In the genomic region with DNA sequence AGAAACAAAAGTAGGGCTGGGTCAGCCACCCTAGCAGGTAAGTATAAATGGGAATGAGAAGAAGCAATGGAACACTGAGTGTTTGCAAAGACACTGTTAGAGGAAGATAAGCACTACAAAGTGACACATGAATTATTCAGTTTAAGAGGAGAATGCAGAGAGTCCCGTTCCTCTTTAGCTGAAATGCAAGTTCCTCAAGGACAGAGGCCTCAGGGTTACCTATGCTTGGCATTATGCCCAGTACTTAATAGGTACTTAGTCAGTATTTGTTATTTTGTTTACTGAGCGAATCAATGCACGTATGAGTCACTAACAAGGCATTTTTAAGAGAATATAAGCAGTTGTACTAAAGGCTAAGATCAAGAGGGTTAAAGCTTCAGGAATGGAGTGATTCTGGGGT, we compare ENCODE assay signal across 22 mouse cellular contexts.
DNase-seq lines count a peak whose midpoint lies in the region; ATAC-seq and TF ChIP-seq lines count a peak whose summit lies in the region.
"Had no signal": no experiment of that assay in that cellular context is flagged by ENCODE, and none has a peak within 500 bp of the region (broad histone marks: within the 10 kb centered on the region; RNA-seq: fewer than 3 reads in every experiment).

No protein-coding gene starts in this region.

- no peak for TF ChIP-seq CTCF in lung, adult 2 months (IDR thresholded peaks at IDR 0.05; ENCODE audit: insufficient read depth, low read length)

- no peak overlapping the region for H3K4me3 ChIP-seq in embryonic facial prominence, embryonic 14.5 days (ENCODE audit: low read depth, low read length)
- H3K4me3 ChIP-seq in embryonic facial prominence, embryonic 10.5 days = no peak overlapping the region
- no peak overlapping the region for H3K4me3 ChIP-seq in lung, adult 2 months (replicated peaks; ENCODE audit: extremely low read depth, low read depth, low read length)
- H3K4me3 ChIP-seq: embryonic facial prominence, embryonic 13.5 days; forebrain, embryonic 13.5 days; forebrain, embryonic 15.5 days had no signal

- no peaks in the 10 kb centered on the region for H3K4me1 ChIP-seq in embryonic facial prominence, embryonic 14.5 days (ENCODE audit: control insufficient read depth, insufficient read depth, low read length)
- H3K4me1 ChIP-seq in embryonic facial prominence, embryonic 10.5 days = no peaks in the 10 kb centered on the region
- H3K4me1 ChIP-seq in lung, adult 2 months (ENCODE audit: control insufficient read depth, insufficient read depth, low read length) = no peaks in the 10 kb centered on the region
- H3K4me1 ChIP-seq: embryonic facial prominence, embryonic 13.5 days; forebrain, embryonic 13.5 days; forebrain, embryonic 15.5 days had no signal

- WGBS in embryonic facial prominence, embryonic 14.5 days = 69% methylated on average over 3 of the region's 3 CpGs
- WGBS in embryonic facial prominence, embryonic 10.5 days = 82% methylated on average over 3 of the region's 3 CpGs
- WGBS in lung, adult 2 months = 44% methylated on average over 3 of the region's 3 CpGs

- peak; percentile 26 for DNase-seq in embryonic facial prominence, embryonic 14.5 days (ENCODE audit: low spot score)
- no peak for DNase-seq in embryonic facial prominence, embryonic 10.5 days (ENCODE audit: low spot score)
- DNase-seq in ES-CJ7 (ENCODE audit: low read depth, low spot score) (peak; percentile 25), ZHBTc4 (ENCODE audit: low read depth, low spot score) (peak; percentile 64)
- no peak for DNase-seq in frontal cortex, adult 2 months (ENCODE audit: extremely low spot score in 1 of 2, low spot score in 1 of 2)
- DNase-seq in lung, adult 2 months = no peak
- DNase-seq: adrenal gland, adult 2 months; adrenal gland, postnatal 10 days; adrenal gland, postnatal 25 days; B cell, adult 2 months; cerebellum, adult 11 months; cerebellum, adult 18-20 months; cerebellum, adult 8-10 months; cerebellum, adult 9-11 months; cerebellum, postnatal 14 days; cerebellum, postnatal 36 days; forebrain, postnatal 0 days had no signal

- no peaks in the 10 kb centered on the region for H3K9me3 ChIP-seq in embryonic facial prominence, embryonic 14.5 days (ENCODE audit: control insufficient read depth, low read length)
- no peaks in the 10 kb centered on the region for H3K9me3 ChIP-seq in embryonic facial prominence, embryonic 10.5 days
- H3K9me3 ChIP-seq: embryonic facial prominence, embryonic 13.5 days; forebrain, embryonic 13.5 days; forebrain, embryonic 15.5 days had no signal

- H3K4me2 ChIP-seq in embryonic facial prominence, embryonic 14.5 days (ENCODE audit: low read depth, low read length) = no peak overlapping the region
- H3K4me2 ChIP-seq: embryonic facial prominence, embryonic 13.5 days; forebrain, embryonic 13.5 days; forebrain, embryonic 15.5 days had no signal

- no peaks in the 10 kb centered on the region for H3K27me3 ChIP-seq in embryonic facial prominence, embryonic 14.5 days (replicated peaks; ENCODE audit: control insufficient read depth, insufficient read depth, low read length)
- H3K27me3 ChIP-seq in embryonic facial prominence, embryonic 10.5 days (replicated peaks; ENCODE audit: low read depth, poor library complexity, severe bottlenecking) = no peaks in the 10 kb centered on the region
- H3K27me3 ChIP-seq: CH12.LX; embryonic facial prominence, embryonic 13.5 days; forebrain, embryonic 13.5 days; forebrain, embryonic 15.5 days had no signal

- no peaks in the 10 kb centered on the region for H3K36me3 ChIP-seq in embryonic facial prominence, embryonic 14.5 days (ENCODE audit: control insufficient read depth, insufficient read depth, low read length)
- H3K36me3 ChIP-seq in embryonic facial prominence, embryonic 10.5 days (replicated peaks) = no peaks in the 10 kb centered on the region
- H3K36me3 ChIP-seq: embryonic facial prominence, embryonic 13.5 days; forebrain, embryonic 15.5 days had no signal

- TF ChIP-seq POLR2A in lung, adult 2 months (IDR thresholded peaks at IDR 0.05; ENCODE audit: borderline replicate concordance, extremely low read depth, low read depth, low read length) = no peak

- no peak overlapping the region for H3K9ac ChIP-seq in embryonic facial prominence, embryonic 14.5 days (ENCODE audit: low read depth, low read length)
- H3K9ac ChIP-seq: embryonic facial prominence, embryonic 13.5 days; forebrain, embryonic 13.5 days; forebrain, embryonic 15.5 days; forebrain, postnatal 0 days had no signal

- no peak for ATAC-seq in embryonic facial prominence, embryonic 14.5 days (ENCODE audit: low read depth)
- ATAC-seq: CD4-positive, CD25-positive, alpha-beta regulatory T cell, adult 4 months; forebrain, embryonic 13.5 days; forebrain, embryonic 15.5 days; forebrain, postnatal 0 days had no signal

- H3K27ac ChIP-seq in embryonic facial prominence, embryonic 14.5 days (replicated peaks; ENCODE audit: low read depth, low read length) = no peak overlapping the region
- no peak overlapping the region for H3K27ac ChIP-seq in embryonic facial prominence, embryonic 10.5 days (replicated peaks)
- H3K27ac ChIP-seq: embryonic facial prominence, embryonic 13.5 days; forebrain, embryonic 13.5 days; forebrain, embryonic 15.5 days had no signal

Comparison
In these comparisons a context has a peak if more than half of its experiments do, and no peak if none do; other contexts are left out.
1. DNase-seq: peak in embryonic facial prominence, embryonic 14.5 days (single experiment), ES-CJ7 (single experiment) and ZHBTc4 (single experiment); none in embryonic facial prominence, embryonic 10.5 days (single experiment), frontal cortex, adult 2 months (0 of 2) and lung, adult 2 months (single experiment).